ENCODE assay signal across 16 mouse cellular contexts in the genomic region with DNA sequence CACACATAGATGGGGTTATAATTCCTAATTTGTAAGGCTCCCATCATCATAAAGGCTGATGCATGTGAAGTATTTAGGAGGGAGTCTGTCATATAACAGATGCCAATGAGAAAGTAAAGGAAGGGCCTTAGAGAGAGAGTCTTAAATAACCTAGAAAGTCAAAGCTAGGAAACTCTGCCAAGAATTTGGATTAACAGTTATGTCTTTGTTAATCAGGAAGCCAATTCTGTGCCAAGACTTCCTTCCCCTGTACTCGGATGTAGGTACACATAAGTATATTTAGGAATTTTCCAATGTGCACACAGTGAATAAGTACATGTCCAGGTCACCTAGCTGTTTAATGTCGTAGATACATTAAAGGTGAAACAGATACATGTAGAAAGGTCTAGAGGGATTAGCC. TPM values are rescaled to one million over a fixed set of nuclear protein-coding genes. Genes with fewer than 3 reads are reported as not detected.
DNase-seq lines count a peak whose midpoint lies in the region; ATAC-seq and TF ChIP-seq lines count a peak whose summit lies in the region.
"Had no signal": no experiment of that assay in that cellular context is flagged by ENCODE, and none has a peak within 500 bp of the region (broad histone marks: within the 10 kb centered on the region; RNA-seq: fewer than 3 reads in every experiment).

No protein-coding gene starts in this region.

- DNase-seq in heart, postnatal 4 days = no peak
- peak; percentile 56 for DNase-seq in limb, embryonic 14.5 days (ENCODE audit: low spot score)
- DNase-seq in limb, embryonic 10.5 days (ENCODE audit: low spot score) = no peak
- DNase-seq in midbrain, postnatal 0 days (ENCODE audit: low spot score) = peak; percentile 29
- no peak for DNase-seq in midbrain, embryonic 11.5 days (ENCODE audit: low spot score, missing footprints)
- DNase-seq: cerebellum, adult 8-10 months; layer of hippocampus, postnatal 36 days; right cerebral cortex, postnatal 25 days; thymus, postnatal 14 days had no signal

- peaks cover 63% of the 10 kb centered on the region for H3K4me1 ChIP-seq in heart, embryonic 15.5 days (replicated peaks)
- H3K4me1 ChIP-seq in limb, embryonic 14.5 days (ENCODE audit: control insufficient read depth, insufficient read depth, low read length) = peaks cover 38% of the 10 kb centered on the region
- H3K4me1 ChIP-seq in limb, embryonic 10.5 days = peaks cover 29% of the 10 kb centered on the region
- peaks cover 9% of the 10 kb centered on the region; the same call in 1 of the 2 replicates for H3K4me1 ChIP-seq in midbrain, postnatal 0 days (ENCODE audit: insufficient read depth, low read length)
- peaks cover 5% of the 10 kb centered on the region; the same call in 1 of the 2 replicates for H3K4me1 ChIP-seq in midbrain, embryonic 11.5 days (ENCODE audit: control insufficient read depth, insufficient read depth, low read length)

- WGBS in heart, embryonic 15.5 days = 45% methylated on average over 2 of the region's 2 CpGs
- 48% methylated on average over 2 of the region's 2 CpGs for WGBS in limb, embryonic 14.5 days
- 91% methylated on average over 2 of the region's 2 CpGs for WGBS in limb, embryonic 10.5 days
- 72% methylated on average over 2 of the region's 2 CpGs for WGBS in midbrain, postnatal 0 days
- WGBS in midbrain, embryonic 11.5 days = 89% methylated on average over 2 of the region's 2 CpGs

- no peak for TF ChIP-seq POLR2A in limb, embryonic 14.5 days (IDR thresholded peaks at IDR 0.05; ENCODE audit: borderline replicate concordance, extremely low read depth, insufficient read depth, insufficient read length)

- H3K4me3 ChIP-seq in heart, embryonic 15.5 days = no peak overlapping the region
- H3K4me3 ChIP-seq in limb, embryonic 14.5 days (replicated peaks; ENCODE audit: low read length) = no peak overlapping the region
- H3K4me3 ChIP-seq in limb, embryonic 10.5 days = no peak overlapping the region
- no peak overlapping the region for H3K4me3 ChIP-seq in midbrain, postnatal 0 days (ENCODE audit: low read depth, low read length)
- no peak overlapping the region for H3K4me3 ChIP-seq in midbrain, embryonic 11.5 days (ENCODE audit: low read depth, low read length)
- H3K4me3 ChIP-seq: embryonic facial prominence, embryonic 12.5 days; lung, embryonic 15.5 days had no signal

- no peak for ATAC-seq in heart, embryonic 15.5 days (replicated peaks; ENCODE audit: insufficient number of reproducible peaks, insufficient read depth, low FRiP score, low read depth)
- no peak for ATAC-seq in limb, embryonic 14.5 days (ENCODE audit: low FRiP score, low read depth)
- no peak for ATAC-seq in midbrain, postnatal 0 days (ENCODE audit: low FRiP score)
- no peak for ATAC-seq in midbrain, embryonic 11.5 days (ENCODE audit: low FRiP score)
- ATAC-seq in CD4-positive, CD25-positive, alpha-beta regulatory T cell, adult 4 months = no peak

- H3K9me3 ChIP-seq in heart, embryonic 15.5 days (replicated peaks) = no peaks in the 10 kb centered on the region
- H3K9me3 ChIP-seq in limb, embryonic 14.5 days (ENCODE audit: control insufficient read depth, low read length) = no peaks in the 10 kb centered on the region
- no peaks in the 10 kb centered on the region for H3K9me3 ChIP-seq in limb, embryonic 10.5 days (replicated peaks)
- H3K9me3 ChIP-seq in midbrain, postnatal 0 days (ENCODE audit: low read length) = no peaks in the 10 kb centered on the region
- H3K9me3 ChIP-seq in midbrain, embryonic 11.5 days (ENCODE audit: control insufficient read depth, low read length) = no peaks in the 10 kb centered on the region
- H3K9me3 ChIP-seq: embryonic facial prominence, embryonic 12.5 days; lung, embryonic 15.5 days had no signal

- no peak overlapping the region for H3K9ac ChIP-seq in heart, embryonic 15.5 days
- no peak overlapping the region for H3K9ac ChIP-seq in limb, embryonic 14.5 days (ENCODE audit: low read depth, low read length, severe bottlenecking)
- no peak overlapping the region for H3K9ac ChIP-seq in midbrain, postnatal 0 days (replicated peaks; ENCODE audit: low read length, poor library complexity, severe bottlenecking)
- no peak overlapping the region for H3K9ac ChIP-seq in midbrain, embryonic 11.5 days (ENCODE audit: low read length)
- H3K9ac ChIP-seq: embryonic facial prominence, embryonic 12.5 days; lung, embryonic 15.5 days had no signal

- H3K4me2 ChIP-seq in heart, embryonic 15.5 days = no peak overlapping the region
- no peak overlapping the region for H3K4me2 ChIP-seq in limb, embryonic 14.5 days (replicated peaks; ENCODE audit: low read depth, low read length, severe bottlenecking)
- H3K4me2 ChIP-seq in midbrain, postnatal 0 days (ENCODE audit: low read depth, low read length, poor library complexity, severe bottlenecking) = no peak overlapping the region
- H3K4me2 ChIP-seq in midbrain, embryonic 11.5 days = no peak overlapping the region
- H3K4me2 ChIP-seq: embryonic facial prominence, embryonic 12.5 days; lung, embryonic 15.5 days had no signal

- peak overlapping the region; percentile 70 for H3K27ac ChIP-seq in heart, embryonic 15.5 days
- 0 out of 2 replicates have a peak overlapping the region, but pooled peaks have one; percentile 8 for H3K27ac ChIP-seq in limb, embryonic 14.5 days (replicated peaks; ENCODE audit: low read depth, low read length)
- no peak overlapping the region for H3K27ac ChIP-seq in limb, embryonic 10.5 days
- 0 out of 2 replicates have a peak overlapping the region, but pooled peaks have one; percentile 8 for H3K27ac ChIP-seq in midbrain, postnatal 0 days (ENCODE audit: low read depth, low read length)
- no peak overlapping the region for H3K27ac ChIP-seq in midbrain, embryonic 11.5 days (ENCODE audit: low read depth, low read length)
- H3K27ac ChIP-seq: embryonic facial prominence, embryonic 12.5 days; lung, embryonic 15.5 days had no signal

- no peak for TF ChIP-seq CTCF in midbrain, postnatal 0 days (IDR thresholded peaks at IDR 0.05)

- H3K27me3 ChIP-seq in heart, embryonic 15.5 days = no peaks in the 10 kb centered on the region
- H3K27me3 ChIP-seq in limb, embryonic 14.5 days (ENCODE audit: control insufficient read depth, insufficient read depth, low read length) = no peaks in the 10 kb centered on the region
- 0 out of 2 replicates have a peak, but pooled peaks cover 2% of the 10 kb centered on the region for H3K27me3 ChIP-seq in limb, embryonic 10.5 days (ENCODE audit: low read depth, poor library complexity, severe bottlenecking)
- H3K27me3 ChIP-seq in midbrain, postnatal 0 days (ENCODE audit: insufficient read depth, low read length) = no peaks in the 10 kb centered on the region
- H3K27me3 ChIP-seq in midbrain, embryonic 11.5 days (ENCODE audit: control insufficient read depth, insufficient read depth, low read length) = no peaks in the 10 kb centered on the region
- H3K27me3 ChIP-seq: embryonic facial prominence, embryonic 12.5 days; lung, embryonic 15.5 days had no signal

- H3K36me3 ChIP-seq in heart, embryonic 15.5 days = no peaks in the 10 kb centered on the region
- no peaks in the 10 kb centered on the region for H3K36me3 ChIP-seq in limb, embryonic 14.5 days (ENCODE audit: control insufficient read depth, insufficient read depth, low read length)
- no peaks in the 10 kb centered on the region for H3K36me3 ChIP-seq in limb, embryonic 10.5 days
- H3K36me3 ChIP-seq in midbrain, postnatal 0 days (ENCODE audit: insufficient read depth, low read length) = no peaks in the 10 kb centered on the region
- H3K36me3 ChIP-seq in midbrain, embryonic 11.5 days (ENCODE audit: control insufficient read depth, insufficient read depth, low read length) = no peaks in the 10 kb centered on the region
- H3K36me3 ChIP-seq: embryonic facial prominence, embryonic 12.5 days; lung, embryonic 15.5 days had no signal

RNA-seq across cellular contexts. Expression of a gene that starts 3.5 kb away (rescaled TPM):
- polyA plus RNA-seq in heart, embryonic 15.5 days (2015; fragmentation: Nextera tagmentation; extraction: Ambion mirVana) = 8.4 and 10.6 TPM in 2 replicates
- total RNA-seq in heart, postnatal 4 days (2021) = 1 to 10 TPM; 1.8 to 2.1 TPM
- polyA plus RNA-seq in limb, embryonic 14.5 days (2012; rRNA removed) = 3.7 and 4.2 TPM in 2 replicates
- polyA plus RNA-seq in limb, embryonic 14.5 days (2014; fragmentation: Nextera tagmentation; extraction: Ambion mirVana) = 4.3 and 5.7 TPM in 2 replicates
- polyA plus RNA-seq in limb, embryonic 10.5 days (2016; fragmentation: Nextera tagmentation; extraction: Ambion mirVana) = 0.85 and 0.98 TPM in 2 replicates
- 8.4 and 12.1 TPM in 2 replicates for total RNA-seq in midbrain, postnatal 0 days (2014; rRNA removed)
- 6.3 and 8.8 TPM in 2 replicates for polyA plus RNA-seq in midbrain, postnatal 0 days (2015; fragmentation: Nextera tagmentation; extraction: Ambion mirVana)
- 2.2 and 2.6 TPM in 2 replicates for polyA plus RNA-seq in midbrain, embryonic 11.5 days (2014; fragmentation: Nextera tagmentation; extraction: Ambion mirVana)
- polyA plus RNA-seq in CD4-positive, CD25-positive, alpha-beta regulatory T cell, adult 4 months (2017; shearing (Covaris generic)) = 100 to 1,000 TPM; 169 to 171 TPM

RNA-seq across cellular contexts. Expression of a gene that starts 4.0 kb away (rescaled TPM):
- polyA plus RNA-seq in heart, embryonic 15.5 days (2015; fragmentation: Nextera tagmentation; extraction: Ambion mirVana) = 13.1 and 14.0 TPM in 2 replicates
- total RNA-seq in heart, postnatal 4 days (2021) = 10 to 100 TPM; 22.6 to 26.2 TPM
- 9.5 and 10.1 TPM in 2 replicates for polyA plus RNA-seq in limb, embryonic 14.5 days (2012; rRNA removed)
- 7.2 and 9.7 TPM in 2 replicates for polyA plus RNA-seq in limb, embryonic 14.5 days (2014; fragmentation: Nextera tagmentation; extraction: Ambion mirVana)
- 3.7 and 3.8 TPM in 2 replicates for polyA plus RNA-seq in limb, embryonic 10.5 days (2016; fragmentation: Nextera tagmentation; extraction: Ambion mirVana)
- total RNA-seq in midbrain, postnatal 0 days (2014; rRNA removed) = 29.7 and 32.8 TPM in 2 replicates
- polyA plus RNA-seq in midbrain, postnatal 0 days (2015; fragmentation: Nextera tagmentation; extraction: Ambion mirVana) = 21.4 and 22.6 TPM in 2 replicates
- polyA plus RNA-seq in midbrain, embryonic 11.5 days (2014; fragmentation: Nextera tagmentation; extraction: Ambion mirVana) = 19.0 and 20.1 TPM in 2 replicates
- not detected for polyA plus RNA-seq in CD4-positive, CD25-positive, alpha-beta regulatory T cell, adult 4 months (2017; shearing (Covaris generic))
- total RNA-seq: common myeloid progenitor, adult 5-6 weeks; granulocyte monocyte progenitor cell, adult 5-6 weeks; megakaryocyte progenitor cell, adult 5-6 weeks had no signal

Comparison
In these comparisons a context has a peak if more than half of its experiments do, and no peak if none do; other contexts are left out.
1. H3K27ac ChIP-seq: peak in heart, embryonic 15.5 days (single experiment), limb, embryonic 14.5 days (single experiment) and midbrain, postnatal 0 days (single experiment); none in limb, embryonic 10.5 days (single experiment) and midbrain, embryonic 11.5 days (single experiment).
2. DNase-seq: peak in limb, embryonic 14.5 days (single experiment) and midbrain, postnatal 0 days (single experiment); none in heart, postnatal 4 days (single experiment), limb, embryonic 10.5 days (single experiment) and midbrain, embryonic 11.5 days (single experiment).
3. RNA of a gene that starts 3.5 kb away (polyA plus RNA-seq): 169 to 171 TPM in CD4-positive, CD25-positive, alpha-beta regulatory T cell, adult 4 months; 8.4 to 10.6 TPM in heart, embryonic 15.5 days, 6.3 to 8.8 TPM in midbrain, postnatal 0 days, 3.7 to 5.7 TPM in limb, embryonic 14.5 days, 2.2 to 2.6 TPM in midbrain, embryonic 11.5 days and 0.85 to 0.98 TPM in limb, embryonic 10.5 days; every median in the first group is over 10 times any median in the second.